Mouse (Mus musculus): ENCODE measurements around the gene Zfp462. TPM values are rescaled to one million over a fixed set of nuclear protein-coding genes. Genes with fewer than 3 reads are reported as not detected.

Gene Zfp462
- total RNA-seq, 1 experiment, result 63.7 TPM

GRCm38 (mm10) chr4:55047266-55047665 is 102.4 kb downstream of the Zfp462 start:
- in situ Hi-C loops (cut with MboI; ENCODE audit: low sequenced_read_pairs in 2 of 2, unreplicated experiment in 2 of 2), result no loop called here
- no peak for DNase-seq (ENCODE audit: low read depth, low spot score)
- no peak overlapping the region for H3K9ac ChIP-seq (ENCODE audit: insufficient read depth, low read depth, low read length, poor library complexity, severe bottlenecking)
- TF ChIP-seq ZC3H11A (IDR thresholded peaks at IDR 0.05; ENCODE audit: borderline replicate concordance, low read depth, low read length) (no peak), ZNF384 (IDR thresholded peaks at IDR 0.05; ENCODE audit: low read depth, low read length) (no peak), HCFC1 (IDR thresholded peaks at IDR 0.05; ENCODE audit: borderline replicate concordance, insufficient read depth, low read length) (no peak), MAFK (IDR thresholded peaks at IDR 0.05; ENCODE audit: insufficient read depth, low read depth, low read length) (no peak), CHD2 (IDR thresholded peaks at IDR 0.05; ENCODE audit: low read depth, low read length) (no peak)
- H3K4me1 ChIP-seq (ENCODE audit: control insufficient read depth in 2 of 2, insufficient read depth in 2 of 2, low read length in 2 of 2, poor library complexity in 1 of 2), result peaks cover 11 to 17% of the 10 kb centered on the region in 2 experiments; a peak in 3 of 4 replicates
- H3K36me3 ChIP-seq (ENCODE audit: control insufficient read depth, insufficient read depth, low read length, poor library complexity, severe bottlenecking), result peaks cover 13% of the 10 kb centered on the region
- H3K9me3 ChIP-seq (ENCODE audit: control insufficient read depth, insufficient read depth, low read depth, low read length), result no peaks in the 10 kb centered on the region
- H3K4me3 ChIP-seq (ENCODE audit: insufficient read depth in 1 of 2, low read depth in 1 of 2, low read length in 2 of 2, poor library complexity in 1 of 2, severe bottlenecking in 1 of 2), result no peak overlapping the region
- no peak overlapping the region for H3K27ac ChIP-seq (ENCODE audit: insufficient read depth, low read depth, low read length, poor library complexity, severe bottlenecking)

GRCm38 (mm10) chr4:55049938-55050610 is 105.2 kb downstream of the Zfp462 start:
- no peak for TF ChIP-seq ZC3H11A (IDR thresholded peaks at IDR 0.05; ENCODE audit: borderline replicate concordance, low read depth, low read length)
- TF ChIP-seq HCFC1 (IDR thresholded peaks at IDR 0.05; ENCODE audit: borderline replicate concordance, insufficient read depth, low read length), result no peak
- TF ChIP-seq CHD2 (IDR thresholded peaks at IDR 0.05; ENCODE audit: low read depth, low read length), result no peak
- TF ChIP-seq MAFK (IDR thresholded peaks at IDR 0.05; ENCODE audit: insufficient read depth, low read depth, low read length), result no peak
- TF ChIP-seq ZNF384 (IDR thresholded peaks at IDR 0.05; ENCODE audit: low read depth, low read length), result no peak
- peaks cover 35% of the 10 kb centered on the region for H3K36me3 ChIP-seq (ENCODE audit: control insufficient read depth, insufficient read depth, low read length, poor library complexity, severe bottlenecking)
- H3K27ac ChIP-seq (ENCODE audit: insufficient read depth, low read depth, low read length, poor library complexity, severe bottlenecking), result peak overlapping the region; percentile 61
- in situ Hi-C loops (cut with MboI; ENCODE audit: low sequenced_read_pairs in 2 of 2, unreplicated experiment in 2 of 2), result no loop called here
- H3K9ac ChIP-seq (ENCODE audit: insufficient read depth, low read depth, low read length, poor library complexity, severe bottlenecking), result peak overlapping the region; percentile 58; the same call in 1 of the 2 replicates
- no peaks in the 10 kb centered on the region for H3K9me3 ChIP-seq (ENCODE audit: control insufficient read depth, insufficient read depth, low read depth, low read length)
- peak; percentile 40 for DNase-seq (ENCODE audit: low read depth, low spot score)
- H3K4me3 ChIP-seq (ENCODE audit: insufficient read depth in 1 of 2, low read depth in 1 of 2, low read length in 2 of 2, poor library complexity in 1 of 2, severe bottlenecking in 1 of 2), result peak overlapping the region; percentile 44 to 63; a peak in 3 of 4 replicates
- peaks cover 11 to 17% of the 10 kb centered on the region in 2 experiments; a peak in 3 of 4 replicates for H3K4me1 ChIP-seq (ENCODE audit: control insufficient read depth in 2 of 2, insufficient read depth in 2 of 2, low read length in 2 of 2, poor library complexity in 1 of 2)

- in situ Hi-C loops (cut with MboI; ENCODE audit: low sequenced_read_pairs in 2 of 2, unreplicated experiment in 2 of 2), result no loop called here
- H3K36me3 ChIP-seq (ENCODE audit: control insufficient read depth, insufficient read depth, low read length, poor library complexity, severe bottlenecking), result peaks cover 35% of the 10 kb centered on the region
- DNase-seq (ENCODE audit: low read depth, low spot score), result no peak
These were observed 106.5 kb downstream of the Zfp462 start for GRCm38 (mm10) chr4:55051345-55051744.

GRCm38 (mm10) chr4:55052686-55053085 is 107.8 kb downstream of the Zfp462 start:
- DNase-seq (ENCODE audit: low read depth, low spot score), result no peak
- Histone ChIP-seq H3K9me3 (ENCODE audit: control insufficient read depth, insufficient read depth, low read depth, low read length) (no peaks in the 10 kb centered on the region), H3K36me3 (ENCODE audit: control insufficient read depth, insufficient read depth, low read length, poor library complexity, severe bottlenecking) (peaks cover 38% of the 10 kb centered on the region), H3K4me1 (ENCODE audit: control insufficient read depth in 2 of 2, insufficient read depth in 2 of 2, low read length in 2 of 2, poor library complexity in 1 of 2) (peaks cover 11 to 17% of the 10 kb centered on the region in 2 experiments; a peak in 3 of 4 replicates), H3K27ac (ENCODE audit: insufficient read depth, low read depth, low read length, poor library complexity, severe bottlenecking) (no peak overlapping the region), H3K9ac (ENCODE audit: insufficient read depth, low read depth, low read length, poor library complexity, severe bottlenecking) (no peak overlapping the region), H3K4me3 (ENCODE audit: insufficient read depth in 1 of 2, low read depth in 1 of 2, low read length in 2 of 2, poor library complexity in 1 of 2, severe bottlenecking in 1 of 2) (no peak overlapping the region)
- in situ Hi-C loops (cut with MboI; ENCODE audit: low sequenced_read_pairs in 2 of 2, unreplicated experiment in 2 of 2), result no loop called here
- TF ChIP-seq HCFC1 (IDR thresholded peaks at IDR 0.05; ENCODE audit: borderline replicate concordance, insufficient read depth, low read length), result no peak

More at GRCm38 (mm10) chr4:55051345-55051744, 106.5 kb downstream of the Zfp462 start:
- Histone ChIP-seq H3K27ac (ENCODE audit: insufficient read depth, low read depth, low read length, poor library complexity, severe bottlenecking) (no peak overlapping the region), H3K4me1 (ENCODE audit: control insufficient read depth in 2 of 2, insufficient read depth in 2 of 2, low read length in 2 of 2, poor library complexity in 1 of 2) (peaks cover 11 to 17% of the 10 kb centered on the region in 2 experiments; a peak in 3 of 4 replicates), H3K9me3 (ENCODE audit: control insufficient read depth, insufficient read depth, low read depth, low read length) (no peaks in the 10 kb centered on the region), H3K9ac (ENCODE audit: insufficient read depth, low read depth, low read length, poor library complexity, severe bottlenecking) (no peak overlapping the region), H3K4me3 (ENCODE audit: insufficient read depth in 1 of 2, low read depth in 1 of 2, low read length in 2 of 2, poor library complexity in 1 of 2, severe bottlenecking in 1 of 2) (no peak overlapping the region)
- no peak for TF ChIP-seq MAFK (IDR thresholded peaks at IDR 0.05; ENCODE audit: insufficient read depth, low read depth, low read length)
- no peak for TF ChIP-seq CHD2 (IDR thresholded peaks at IDR 0.05; ENCODE audit: low read depth, low read length)
- no peak for TF ChIP-seq HCFC1 (IDR thresholded peaks at IDR 0.05; ENCODE audit: borderline replicate concordance, insufficient read depth, low read length)
- no peak for TF ChIP-seq ZNF384 (IDR thresholded peaks at IDR 0.05; ENCODE audit: low read depth, low read length)
- TF ChIP-seq ZC3H11A (IDR thresholded peaks at IDR 0.05; ENCODE audit: borderline replicate concordance, low read depth, low read length), result no peak

All from ES-E14 (cell line).